Mouse (Mus musculus) stomach, embryonic 15.5 days (tissue): ENCODE results near the gene Pde4d. TPM values are rescaled to one million over a fixed set of nuclear protein-coding genes. Genes with fewer than 3 reads are reported as not detected.

Experiments used
- ATAC-seq: fragments of 200-750 bp; cut with Nextera tagmentation; 2 replicates; pipeline ENCODE4 v1.8.0; 2017; ENCODE audit warnings: low read depth, moderate number of reproducible peaks, moderate TSS enrichment; ENCODE audit not compliant: insufficient read depth, low FRiP score
- H3K27ac ChIP-seq: fragments of 300-500 bp; sonication (generic); 2 replicates; pipeline ENCODE4 v1.5.1; 2015; ENCODE audit warnings: mild to moderate bottlenecking, inconsistent platforms
- H3K27me3 ChIP-seq: fragments of 300-500 bp; sonication (generic); replicated peaks from 2 replicates; pipeline ENCODE4 v1.6.1; 2015; ENCODE audit warnings: inconsistent platforms
- H3K36me3 ChIP-seq: fragments of 300-500 bp; sonication (generic); 2 replicates; pipeline ENCODE4 v1.6.1; 2015; ENCODE audit warnings: inconsistent platforms
- H3K4me1 ChIP-seq: fragments of 300-500 bp; sonication (generic); 2 replicates; pipeline ENCODE4 v1.6.1; 2015; ENCODE audit warnings: inconsistent platforms
- H3K4me2 ChIP-seq: fragments of 300-500 bp; sonication (generic); 2 replicates; pipeline ENCODE4 v1.6.1; 2015; ENCODE audit warnings: mild to moderate bottlenecking, inconsistent platforms
- H3K4me3 ChIP-seq: fragments of 300-500 bp; sonication (generic); replicated peaks from 2 replicates; pipeline ENCODE4 v1.5.1; 2015; ENCODE audit warnings: inconsistent platforms
- H3K9ac ChIP-seq: fragments of 300-500 bp; sonication (generic); 2 replicates; pipeline ENCODE4 v1.6.1; 2015; ENCODE audit warnings: inconsistent platforms
- H3K9me3 ChIP-seq: fragments of 300-500 bp; sonication (generic); 2 replicates; pipeline ENCODE4 v1.6.1; 2016; ENCODE audit warnings: inconsistent platforms
- WGBS: fragments of 180-500 bp; shearing (Covaris S2); methylation state at CpG from one replicate; pipeline ENCODE4 v1.1.7; 2015; 5-methylcytosine and 5-hydroxymethylcytosine counted together
- polyA plus RNA-seq: library from polyadenylated mRNA; unstranded; fragments of >200 nt; fragmentation: Nextera tagmentation; extraction: Ambion mirVana; gene quantifications from 2 replicates; pipeline ENCODE4 v1.2.1, GENCODE M21; 2015

Pde4d gene
- polyA plus RNA-seq, 1 experiment from 2014 or later = 22.8 TPM

- no peaks in the 10 kb centered on the region for H3K36me3 ChIP-seq
- no peaks in the 10 kb centered on the region for H3K4me1 ChIP-seq
- H3K9me3 ChIP-seq = no peaks in the 10 kb centered on the region
- H3K9ac ChIP-seq = no peak overlapping the region
- no peak for ATAC-seq
- H3K4me3 ChIP-seq = no peak overlapping the region
- no peak overlapping the region for H3K4me2 ChIP-seq
- H3K27me3 ChIP-seq = no peaks in the 10 kb centered on the region
- 75% methylated on average over 7 of the region's 7 CpGs for WGBS
- no peak overlapping the region for H3K27ac ChIP-seq
Measured at GRCm38 (mm10) chr13:109356252-109356651, 906.5 kb downstream of the Pde4d start.

GRCm38 (mm10) chr13:109359994-109360393 lies 910.2 kb downstream of the Pde4d start:
- H3K4me2 ChIP-seq = no peak overlapping the region
- no peaks in the 10 kb centered on the region for H3K9me3 ChIP-seq
- H3K9ac ChIP-seq = no peak overlapping the region
- ATAC-seq = no peak
- H3K27ac ChIP-seq = no peak overlapping the region
- no peaks in the 10 kb centered on the region for H3K36me3 ChIP-seq
- no peak overlapping the region for H3K4me3 ChIP-seq
- H3K27me3 ChIP-seq = no peaks in the 10 kb centered on the region
- 80% methylated on average over 2 of the region's 2 CpGs for WGBS
- H3K4me1 ChIP-seq = no peaks in the 10 kb centered on the region

GRCm38 (mm10) chr13:109362340-109362739 lies 912.6 kb downstream of the Pde4d start:
- no peak overlapping the region for H3K4me2 ChIP-seq
- no peak for ATAC-seq
- H3K9me3 ChIP-seq = no peaks in the 10 kb centered on the region
- no peaks in the 10 kb centered on the region for H3K27me3 ChIP-seq
- H3K27ac ChIP-seq = no peak overlapping the region
- H3K4me3 ChIP-seq = no peak overlapping the region
- no peak overlapping the region for H3K9ac ChIP-seq
- no peaks in the 10 kb centered on the region for H3K4me1 ChIP-seq
- 40% methylated on average over 6 of the region's 6 CpGs for WGBS
- no peaks in the 10 kb centered on the region for H3K36me3 ChIP-seq

DNA sequence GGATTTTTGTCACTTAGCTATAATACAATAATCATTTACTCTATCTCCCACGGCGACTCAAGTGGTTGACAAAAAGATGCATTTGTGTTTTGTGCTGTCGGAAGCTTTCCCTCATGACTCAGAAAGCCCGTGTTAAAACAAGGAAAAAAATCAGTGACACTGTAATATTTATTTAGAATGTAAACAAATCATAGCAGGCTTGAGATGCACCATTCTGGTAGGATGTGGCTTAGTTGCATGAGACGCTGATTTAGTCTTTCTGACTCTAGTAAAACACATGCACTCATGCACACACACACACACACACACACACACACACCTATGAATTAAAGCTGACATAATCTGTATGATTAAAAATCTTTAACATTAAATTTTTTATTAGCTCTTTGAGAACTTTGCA lies 924.7 kb downstream of the Pde4d start:
- H3K9me3 ChIP-seq = no peaks in the 10 kb centered on the region
- H3K27ac ChIP-seq = no peak overlapping the region
- no peak overlapping the region for H3K4me2 ChIP-seq
- H3K4me1 ChIP-seq = no peaks in the 10 kb centered on the region
- 39% methylated on average over 5 of the region's 5 CpGs for WGBS
- no peak overlapping the region for H3K9ac ChIP-seq
- H3K27me3 ChIP-seq = no peaks in the 10 kb centered on the region
- H3K36me3 ChIP-seq = no peaks in the 10 kb centered on the region
- ATAC-seq = no peak
- no peak overlapping the region for H3K4me3 ChIP-seq

DNA sequence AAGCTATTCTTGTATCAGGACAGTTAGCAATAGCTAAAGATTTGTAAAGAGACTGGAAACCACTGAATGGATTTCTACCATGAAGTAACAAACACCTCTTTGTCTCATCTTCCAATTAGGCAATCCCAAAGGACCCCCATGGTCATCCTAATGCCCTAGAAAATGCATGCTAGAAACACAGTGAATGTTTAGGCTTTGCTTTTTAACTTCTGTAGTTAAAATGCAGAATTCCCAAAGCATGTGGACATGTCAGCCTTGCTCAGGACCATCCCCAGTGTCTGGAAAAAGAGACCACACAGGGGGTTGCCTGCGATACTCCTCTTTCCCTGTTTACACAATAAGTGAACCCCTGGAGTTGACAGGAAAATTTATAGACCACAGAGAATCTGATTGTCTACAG lies 926.9 kb downstream of the Pde4d start:
- Histone ChIP-seq H3K36me3 (no peaks in the 10 kb centered on the region), H3K4me2 (no peak overlapping the region), H3K27ac (no peak overlapping the region), H3K4me3 (no peak overlapping the region), H3K9me3 (no peaks in the 10 kb centered on the region), H3K4me1 (no peaks in the 10 kb centered on the region), H3K9ac (no peak overlapping the region), H3K27me3 (no peaks in the 10 kb centered on the region)
- WGBS = 40% methylated on average over 1 of the region's 1 CpGs
- no peak for ATAC-seq

- WGBS = 91% methylated on average over 2 of the region's 2 CpGs
Measured at GRCm38 (mm10) chr13:109380149-109380548, 930.4 kb downstream of the Pde4d start.

GRCm38 (mm10) chr13:109388626-109389220 lies 939.0 kb downstream of the Pde4d start:
- no peaks in the 10 kb centered on the region for H3K27me3 ChIP-seq
- WGBS = 72% methylated on average over 8 of the region's 8 CpGs
- H3K9me3 ChIP-seq = no peaks in the 10 kb centered on the region
- no peak overlapping the region for H3K4me2 ChIP-seq
- H3K36me3 ChIP-seq = no peaks in the 10 kb centered on the region
- no peak overlapping the region for H3K9ac ChIP-seq
- H3K4me3 ChIP-seq = no peak overlapping the region
- no peak overlapping the region for H3K27ac ChIP-seq
- no peak for ATAC-seq
- no peaks in the 10 kb centered on the region for H3K4me1 ChIP-seq

More at GRCm38 (mm10) chr13:109380149-109380548, 930.4 kb downstream of the Pde4d start:
- no peak for ATAC-seq
- H3K9me3 ChIP-seq = no peaks in the 10 kb centered on the region
- no peak overlapping the region for H3K4me3 ChIP-seq
- no peak overlapping the region for H3K27ac ChIP-seq
- H3K9ac ChIP-seq = no peak overlapping the region
- H3K27me3 ChIP-seq = no peaks in the 10 kb centered on the region
- no peak overlapping the region for H3K4me2 ChIP-seq
- H3K36me3 ChIP-seq = no peaks in the 10 kb centered on the region
- no peaks in the 10 kb centered on the region for H3K4me1 ChIP-seq

GRCm38 (mm10) chr13:109402396-109402795 lies 952.6 kb downstream of the Pde4d start:
- no peak overlapping the region for H3K27ac ChIP-seq
- no peak overlapping the region for H3K4me2 ChIP-seq
- no peaks in the 10 kb centered on the region for H3K36me3 ChIP-seq
- H3K4me1 ChIP-seq = no peaks in the 10 kb centered on the region
- H3K27me3 ChIP-seq = no peaks in the 10 kb centered on the region
- H3K9me3 ChIP-seq = no peaks in the 10 kb centered on the region
- WGBS = 82% methylated on average over 4 of the region's 4 CpGs
- ATAC-seq = no peak
- H3K9ac ChIP-seq = no peak overlapping the region
- H3K4me3 ChIP-seq = no peak overlapping the region

- Histone ChIP-seq H3K27me3 (no peaks in the 10 kb centered on the region), H3K9ac (no peak overlapping the region), H3K9me3 (no peaks in the 10 kb centered on the region), H3K36me3 (no peaks in the 10 kb centered on the region), H3K4me1 (no peaks in the 10 kb centered on the region), H3K4me2 (no peak overlapping the region), H3K27ac (no peak overlapping the region), H3K4me3 (no peak overlapping the region)
- WGBS = 63% methylated on average over 2 of the region's 2 CpGs
- ATAC-seq = no peak
Measured at GRCm38 (mm10) chr13:109402936-109403335, 953.2 kb downstream of the Pde4d start.

DNA sequence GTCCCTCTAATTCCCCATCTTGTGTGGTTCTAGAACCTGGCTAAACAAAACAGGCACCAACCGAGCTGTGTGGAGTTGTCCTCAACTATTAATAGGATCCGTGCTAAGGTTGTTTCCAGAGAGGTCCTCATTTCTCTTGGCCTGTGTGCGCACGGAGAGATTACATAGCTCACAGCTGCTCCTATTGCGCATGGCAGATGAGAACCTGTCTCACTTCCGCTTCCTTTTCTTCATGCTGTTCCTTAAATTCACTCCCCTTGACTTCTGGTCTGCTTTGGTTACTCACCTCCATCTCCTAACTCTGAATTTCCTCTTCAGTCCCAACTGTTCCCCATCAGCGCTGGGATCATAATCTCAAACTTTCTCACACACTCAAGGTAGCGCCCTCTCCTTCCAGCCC lies 956.6 kb downstream of the Pde4d start:
- Histone ChIP-seq H3K36me3 (no peaks in the 10 kb centered on the region), H3K9me3 (no peaks in the 10 kb centered on the region), H3K27ac (no peak overlapping the region), H3K4me1 (no peaks in the 10 kb centered on the region), H3K27me3 (no peaks in the 10 kb centered on the region), H3K4me2 (no peak overlapping the region), H3K9ac (no peak overlapping the region), H3K4me3 (no peak overlapping the region)
- no peak for ATAC-seq
- 91% methylated on average over 8 of the region's 8 CpGs for WGBS

DNA sequence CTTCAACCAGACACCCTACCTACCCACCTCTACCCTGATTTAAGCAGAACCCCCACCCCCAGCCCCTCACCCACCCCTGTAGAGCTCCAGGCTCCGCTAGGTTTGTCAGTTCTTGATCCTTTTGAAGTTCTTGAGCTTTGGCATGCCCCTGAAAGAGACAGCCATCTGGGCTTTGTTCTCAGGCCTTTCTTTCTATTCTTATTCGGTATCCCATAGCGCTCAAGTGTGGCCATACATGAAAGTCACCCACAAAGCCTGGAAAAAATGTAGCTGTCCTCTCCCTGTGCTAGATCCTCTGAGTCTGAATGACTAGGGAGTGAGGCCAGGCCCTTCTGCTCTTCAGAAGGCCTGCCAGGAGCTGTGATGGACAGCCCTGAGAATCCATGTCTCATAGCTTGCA lies 957.6 kb downstream of the Pde4d start:
- WGBS = 76% methylated on average over 3 of the region's 3 CpGs

DNA sequence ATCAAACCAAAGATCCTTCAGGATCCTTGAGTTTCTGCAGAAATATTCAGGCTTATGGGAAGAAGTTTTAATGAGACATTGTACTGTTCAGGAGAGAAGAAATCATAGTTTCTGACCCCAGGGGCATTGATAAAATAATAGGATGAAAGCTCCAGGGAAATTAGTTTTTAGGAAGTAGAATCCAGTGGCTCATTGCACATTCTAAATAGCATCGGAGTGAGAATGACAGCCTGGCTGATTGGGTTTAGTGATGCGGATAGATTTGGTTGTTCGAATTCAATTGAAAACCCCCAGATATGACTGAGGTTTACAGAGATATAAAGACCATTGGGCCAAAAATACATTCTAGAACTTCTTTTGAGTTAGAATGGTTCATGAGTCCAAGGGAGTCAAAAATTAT lies 970.7 kb downstream of the Pde4d start:
- Histone ChIP-seq H3K4me2 (no peak overlapping the region), H3K27me3 (no peaks in the 10 kb centered on the region), H3K36me3 (no peaks in the 10 kb centered on the region), H3K9ac (no peak overlapping the region), H3K27ac (no peak overlapping the region), H3K9me3 (no peaks in the 10 kb centered on the region), H3K4me3 (no peak overlapping the region), H3K4me1 (no peaks in the 10 kb centered on the region)
- ATAC-seq = no peak
- 94% methylated on average over 3 of the region's 3 CpGs for WGBS

More for the DNA sequence above, 957.6 kb downstream of the Pde4d start:
- Histone ChIP-seq H3K36me3 (no peaks in the 10 kb centered on the region), H3K9me3 (no peaks in the 10 kb centered on the region), H3K27ac (no peak overlapping the region), H3K4me2 (no peak overlapping the region), H3K27me3 (no peaks in the 10 kb centered on the region), H3K4me3 (no peak overlapping the region), H3K4me1 (no peaks in the 10 kb centered on the region), H3K9ac (no peak overlapping the region)
- ATAC-seq = no peak

DNA sequence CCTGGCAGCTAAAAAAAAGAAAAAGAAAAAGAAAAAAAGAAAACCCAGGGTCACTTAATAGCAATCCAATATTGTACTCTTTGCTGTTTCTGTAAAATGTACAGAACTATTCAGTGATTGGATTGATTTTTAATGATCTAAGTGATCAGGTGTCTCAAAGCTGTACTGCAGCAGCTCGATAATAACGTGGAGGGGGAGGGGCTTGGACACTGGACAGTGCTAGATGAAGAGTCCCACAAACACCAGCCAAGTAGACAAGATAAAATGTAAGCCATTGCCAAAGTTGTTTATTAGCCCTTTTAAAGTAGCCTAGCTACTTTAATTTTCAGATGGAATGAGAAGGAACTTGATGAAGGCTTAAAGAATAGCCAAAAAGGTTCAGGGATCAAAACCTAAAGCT lies 975.2 kb downstream of the Pde4d start:
- H3K27ac ChIP-seq = no peak overlapping the region
- H3K9me3 ChIP-seq = no peaks in the 10 kb centered on the region
- no peak for ATAC-seq
- no peak overlapping the region for H3K9ac ChIP-seq
- H3K27me3 ChIP-seq = no peaks in the 10 kb centered on the region
- no peaks in the 10 kb centered on the region for H3K36me3 ChIP-seq
- 12% methylated on average over 2 of the region's 2 CpGs for WGBS
- no peak overlapping the region for H3K4me2 ChIP-seq
- H3K4me1 ChIP-seq = no peaks in the 10 kb centered on the region
- no peak overlapping the region for H3K4me3 ChIP-seq
